13 mouse cellular contexts compared by ENCODE assay signal in genomic region chr8:108125053-108125452, GRCm38 (mm10).
A peak's percentile ranks its signal among the peaks of the same experiment; 100 is the strongest.
DNase-seq lines count a peak whose midpoint lies in the region; ATAC-seq lines count a peak whose summit lies in the region.
"Had no signal": no experiment of that assay in that cellular context is flagged by ENCODE, and none has a peak within 500 bp of the region (broad histone marks: within the 10 kb centered on the region; RNA-seq: fewer than 3 reads in every experiment).

No protein-coding gene starts in this region.

- no peak overlapping the region for H3K27ac ChIP-seq in hindbrain, embryonic 14.5 days
- no peak overlapping the region for H3K27ac ChIP-seq in hindbrain, embryonic 12.5 days
- no peak overlapping the region for H3K27ac ChIP-seq in heart, embryonic 12.5 days (ENCODE audit: poor library complexity, severe bottlenecking)
- H3K27ac ChIP-seq: embryonic facial prominence, embryonic 12.5 days; liver, embryonic 12.5 days had no signal

- H3K4me1 ChIP-seq in hindbrain, embryonic 14.5 days (replicated peaks; ENCODE audit: control insufficient read depth, insufficient read depth, low read length) = no peaks in the 10 kb centered on the region
- H3K4me1 ChIP-seq in hindbrain, embryonic 12.5 days = no peaks in the 10 kb centered on the region
- H3K4me1 ChIP-seq in heart, embryonic 12.5 days (replicated peaks) = no peaks in the 10 kb centered on the region
- H3K4me1 ChIP-seq: embryonic facial prominence, embryonic 12.5 days; liver, embryonic 12.5 days had no signal

- no peak overlapping the region for H3K4me2 ChIP-seq in hindbrain, embryonic 14.5 days (replicated peaks)
- H3K4me2 ChIP-seq in hindbrain, embryonic 12.5 days (replicated peaks) = no peak overlapping the region
- no peak overlapping the region for H3K4me2 ChIP-seq in heart, embryonic 12.5 days
- H3K4me2 ChIP-seq: embryonic facial prominence, embryonic 12.5 days; liver, embryonic 12.5 days had no signal

- peak; percentile 62 for DNase-seq in hindbrain, embryonic 14.5 days (ENCODE audit: low spot score)
- DNase-seq in right cerebral cortex, adult 18-20 months = peak; percentile 24
- no peak for DNase-seq in right cerebral cortex, postnatal 25 days
- DNase-seq in cerebellum, postnatal 36 days = peak; percentile 32 to 51
- peak; percentile 9 for DNase-seq in skeletal muscle tissue, adult 2 months (ENCODE audit: low read depth, low spot score)
- DNase-seq: heart, postnatal 36 days; kidney, adult 8-10 months; lung, postnatal 14 days; thymus, adult 2 months had no signal

- no peak overlapping the region for H3K9ac ChIP-seq in hindbrain, embryonic 14.5 days
- H3K9ac ChIP-seq in hindbrain, embryonic 12.5 days = no peak overlapping the region
- no peak overlapping the region for H3K9ac ChIP-seq in heart, embryonic 12.5 days
- H3K9ac ChIP-seq: embryonic facial prominence, embryonic 12.5 days; liver, embryonic 12.5 days had no signal

- 74% methylated on average over 2 of the region's 2 CpGs for WGBS in hindbrain, embryonic 14.5 days
- WGBS in hindbrain, embryonic 12.5 days = 90% methylated on average over 2 of the region's 2 CpGs
- 69% methylated on average over 2 of the region's 2 CpGs for WGBS in heart, embryonic 12.5 days

- no peaks in the 10 kb centered on the region for H3K36me3 ChIP-seq in hindbrain, embryonic 14.5 days (replicated peaks; ENCODE audit: control insufficient read depth, insufficient read depth)
- no peaks in the 10 kb centered on the region for H3K36me3 ChIP-seq in hindbrain, embryonic 12.5 days
- H3K36me3 ChIP-seq in heart, embryonic 12.5 days = no peaks in the 10 kb centered on the region
- H3K36me3 ChIP-seq: embryonic facial prominence, embryonic 12.5 days; liver, embryonic 12.5 days had no signal

- no peak for ATAC-seq in hindbrain, embryonic 14.5 days (ENCODE audit: low FRiP score)
- no peak for ATAC-seq in hindbrain, embryonic 12.5 days (ENCODE audit: low FRiP score)
- no peak for ATAC-seq in heart, embryonic 12.5 days (ENCODE audit: insufficient number of reproducible peaks, low FRiP score)
- ATAC-seq: liver, embryonic 12.5 days had no signal

- no peaks in the 10 kb centered on the region for H3K9me3 ChIP-seq in hindbrain, embryonic 14.5 days (ENCODE audit: control insufficient read depth, low read length)
- no peaks in the 10 kb centered on the region for H3K9me3 ChIP-seq in hindbrain, embryonic 12.5 days (replicated peaks)
- H3K9me3 ChIP-seq in heart, embryonic 12.5 days (replicated peaks) = no peaks in the 10 kb centered on the region
- H3K9me3 ChIP-seq: embryonic facial prominence, embryonic 12.5 days; liver, embryonic 12.5 days had no signal

- H3K4me3 ChIP-seq in hindbrain, embryonic 14.5 days (replicated peaks; ENCODE audit: low read length) = no peak overlapping the region
- no peak overlapping the region for H3K4me3 ChIP-seq in hindbrain, embryonic 12.5 days
- no peak overlapping the region for H3K4me3 ChIP-seq in heart, embryonic 12.5 days
- H3K4me3 ChIP-seq: embryonic facial prominence, embryonic 12.5 days; liver, embryonic 12.5 days had no signal

- H3K27me3 ChIP-seq in hindbrain, embryonic 14.5 days (ENCODE audit: control insufficient read depth, insufficient read depth, low read length) = no peaks in the 10 kb centered on the region
- no peaks in the 10 kb centered on the region for H3K27me3 ChIP-seq in hindbrain, embryonic 12.5 days
- H3K27me3 ChIP-seq in heart, embryonic 12.5 days (replicated peaks) = no peaks in the 10 kb centered on the region
- H3K27me3 ChIP-seq: embryonic facial prominence, embryonic 12.5 days; liver, embryonic 12.5 days had no signal
